In genomic region chr13:56351401-56351735, GRCm38 (mm10) we compare ENCODE assay signal across 17 mouse cellular contexts. TPM values are rescaled to one million over a fixed set of nuclear protein-coding genes. Genes with fewer than 3 reads are reported as not detected.
DNase-seq lines count a peak whose midpoint lies in the region; ATAC-seq lines count a peak whose summit lies in the region.
"Had no signal": no experiment of that assay in that cellular context is flagged by ENCODE, and none has a peak within 500 bp of the region (broad histone marks: within the 10 kb centered on the region; RNA-seq: fewer than 3 reads in every experiment).

No protein-coding gene starts in this region.

- no peaks in the 10 kb centered on the region for H3K9me3 ChIP-seq in heart, embryonic 16.5 days (replicated peaks; ENCODE audit: control insufficient read depth, low read length)
- no peaks in the 10 kb centered on the region for H3K9me3 ChIP-seq in lung, embryonic 15.5 days
- H3K9me3 ChIP-seq in limb, embryonic 13.5 days = no peaks in the 10 kb centered on the region
- no peaks in the 10 kb centered on the region for H3K9me3 ChIP-seq in midbrain, embryonic 15.5 days
- H3K9me3 ChIP-seq: forebrain, embryonic 15.5 days; hindbrain, embryonic 15.5 days; liver, embryonic 15.5 days; neural tube, embryonic 12.5 days had no signal

- H3K4me1 ChIP-seq in heart, embryonic 16.5 days (ENCODE audit: control insufficient read depth, insufficient read depth, low read length) = peaks cover 13% of the 10 kb centered on the region
- H3K4me1 ChIP-seq in lung, embryonic 15.5 days = peaks cover 28% of the 10 kb centered on the region
- peaks cover 55% of the 10 kb centered on the region for H3K4me1 ChIP-seq in limb, embryonic 13.5 days
- no peaks in the 10 kb centered on the region for H3K4me1 ChIP-seq in midbrain, embryonic 15.5 days
- H3K4me1 ChIP-seq: hindbrain, embryonic 15.5 days; neural tube, embryonic 12.5 days had no signal

- H3K27me3 ChIP-seq in heart, embryonic 16.5 days (ENCODE audit: control insufficient read depth, insufficient read depth, low read length) = no peaks in the 10 kb centered on the region
- no peaks in the 10 kb centered on the region for H3K27me3 ChIP-seq in lung, embryonic 15.5 days
- H3K27me3 ChIP-seq in limb, embryonic 13.5 days = no peaks in the 10 kb centered on the region
- H3K27me3 ChIP-seq in midbrain, embryonic 15.5 days (replicated peaks) = no peaks in the 10 kb centered on the region
- H3K27me3 ChIP-seq: forebrain, embryonic 15.5 days; hindbrain, embryonic 15.5 days; liver, embryonic 15.5 days; neural tube, embryonic 12.5 days had no signal

- intact Hi-C loops in heart, postnatal 10 days (cut with DNase I) = no loop called here

- no peak for DNase-seq in heart, adult 9 months (ENCODE audit: low spot score in 2 of 2)
- DNase-seq in lung, postnatal 14 days = no peak
- DNase-seq in heart, postnatal 10 days = no peak
- DNase-seq: cerebellum, adult 11 months; thymus, postnatal 14 days had no signal

- H3K36me3 ChIP-seq in heart, embryonic 16.5 days (ENCODE audit: control insufficient read depth, insufficient read depth) = no peaks in the 10 kb centered on the region
- H3K36me3 ChIP-seq in lung, embryonic 15.5 days = no peaks in the 10 kb centered on the region
- H3K36me3 ChIP-seq in limb, embryonic 13.5 days = no peaks in the 10 kb centered on the region
- no peaks in the 10 kb centered on the region for H3K36me3 ChIP-seq in midbrain, embryonic 15.5 days (replicated peaks)
- H3K36me3 ChIP-seq: forebrain, embryonic 15.5 days; hindbrain, embryonic 15.5 days; liver, embryonic 15.5 days; neural tube, embryonic 12.5 days had no signal

- no peak overlapping the region for H3K9ac ChIP-seq in heart, embryonic 16.5 days (ENCODE audit: low read length)
- no peak overlapping the region for H3K9ac ChIP-seq in lung, embryonic 15.5 days
- no peak overlapping the region for H3K9ac ChIP-seq in limb, embryonic 13.5 days
- no peak overlapping the region for H3K9ac ChIP-seq in midbrain, embryonic 15.5 days
- H3K9ac ChIP-seq: forebrain, embryonic 15.5 days; hindbrain, embryonic 15.5 days; liver, embryonic 15.5 days; neural tube, embryonic 12.5 days had no signal

- peak overlapping the region; percentile 49 for H3K27ac ChIP-seq in heart, embryonic 16.5 days (ENCODE audit: low read length)
- H3K27ac ChIP-seq in lung, embryonic 15.5 days = peak overlapping the region; percentile 74
- H3K27ac ChIP-seq in limb, embryonic 13.5 days = peak overlapping the region; percentile 94
- H3K27ac ChIP-seq in midbrain, embryonic 15.5 days = no peak overlapping the region
- H3K27ac ChIP-seq: forebrain, embryonic 15.5 days; hindbrain, embryonic 15.5 days; liver, embryonic 15.5 days; neural tube, embryonic 12.5 days had no signal

- no peak overlapping the region for H3K4me2 ChIP-seq in heart, embryonic 16.5 days (ENCODE audit: low read depth, low read length)
- H3K4me2 ChIP-seq in lung, embryonic 15.5 days = no peak overlapping the region
- H3K4me2 ChIP-seq in limb, embryonic 13.5 days (replicated peaks) = 0 out of 2 replicates have a peak overlapping the region, but pooled peaks have one; percentile 15
- H3K4me2 ChIP-seq in midbrain, embryonic 15.5 days = no peak overlapping the region
- H3K4me2 ChIP-seq: forebrain, embryonic 15.5 days; hindbrain, embryonic 15.5 days; liver, embryonic 15.5 days; neural tube, embryonic 12.5 days had no signal

- 68% methylated on average over 5 of the region's 5 CpGs for WGBS in heart, embryonic 16.5 days
- 37% methylated on average over 5 of the region's 5 CpGs for WGBS in lung, embryonic 15.5 days
- 22% methylated on average over 5 of the region's 5 CpGs for WGBS in limb, embryonic 13.5 days
- 84% methylated on average over 5 of the region's 5 CpGs for WGBS in midbrain, embryonic 15.5 days

- no peak for ATAC-seq in heart, embryonic 16.5 days (replicated peaks; ENCODE audit: extremely low read depth, insufficient read depth, low FRiP score)
- peak; percentile 33; the same call in 1 of the 2 replicates for ATAC-seq in lung, embryonic 15.5 days (ENCODE audit: borderline replicate concordance, extremely low read depth, low FRiP score, low TSS enrichment)
- peak; percentile 57; the same call in 1 of the 2 replicates for ATAC-seq in limb, embryonic 13.5 days (ENCODE audit: low FRiP score, low read depth)
- ATAC-seq in monocyte, adult 5-6 weeks (replicated peaks; ENCODE audit: insufficient number of reproducible peaks, low FRiP score, low TSS enrichment, poor library complexity, severe bottlenecking) = no peak
- no peak for ATAC-seq in midbrain, embryonic 15.5 days (replicated peaks)
- ATAC-seq: activated CD4-positive, CD25-positive, alpha-beta regulatory T cell, adult 4 months; forebrain, embryonic 15.5 days; midbrain, embryonic 16.5 days had no signal

- no peak overlapping the region for H3K4me3 ChIP-seq in heart, embryonic 16.5 days (ENCODE audit: low read length)
- no peak overlapping the region for H3K4me3 ChIP-seq in lung, embryonic 15.5 days
- H3K4me3 ChIP-seq in limb, embryonic 13.5 days = no peak overlapping the region
- no peak overlapping the region for H3K4me3 ChIP-seq in midbrain, embryonic 15.5 days
- H3K4me3 ChIP-seq: forebrain, embryonic 15.5 days; hindbrain, embryonic 15.5 days; liver, embryonic 15.5 days; neural tube, embryonic 12.5 days had no signal

RNA-seq across cellular contexts. Expression of gene Cxcl14, which starts 55.0 kb away (rescaled TPM):
- 0.54 and 1.9 TPM in 2 replicates for polyA plus RNA-seq in heart, embryonic 16.5 days (2015; fragmentation: Nextera tagmentation; extraction: Ambion mirVana)
- polyA plus RNA-seq in lung, embryonic 15.5 days (2015; fragmentation: Nextera tagmentation; extraction: Ambion mirVana) = 13.7 and 17.1 TPM in 2 replicates
- 497 and 573 TPM in 2 replicates for polyA plus RNA-seq in limb, embryonic 13.5 days (2015; fragmentation: Nextera tagmentation; extraction: Ambion mirVana)
- not detected in 3 replicates for total RNA-seq in monocyte, adult 5-6 weeks (2017)
- polyA plus RNA-seq in midbrain, embryonic 15.5 days (2015; fragmentation: Nextera tagmentation; extraction: Ambion mirVana) = 16.4 and 22.7 TPM in 2 replicates
- under 1 TPM; 0.17 to 0.96 TPM for total RNA-seq in heart, postnatal 10 days (2021)
- total RNA-seq: granulocyte monocyte progenitor cell, adult 5-6 weeks had no signal
- polyA plus RNA-seq: activated CD4-positive, CD25-positive, alpha-beta regulatory T cell, adult 4 months had no signal

Comparison
In these comparisons a context has a peak if more than half of its experiments do, and no peak if none do; other contexts are left out.
1. ATAC-seq: peak in lung, embryonic 15.5 days (single experiment) and limb, embryonic 13.5 days (single experiment); none in heart, embryonic 16.5 days (single experiment), monocyte, adult 5-6 weeks (single experiment) and midbrain, embryonic 15.5 days (single experiment).
2. RNA of gene Cxcl14, which starts 55.0 kb away (polyA plus RNA-seq): 497 to 573 TPM in limb, embryonic 13.5 days; 16.4 to 22.7 TPM in midbrain, embryonic 15.5 days, 13.7 to 17.1 TPM in lung, embryonic 15.5 days and 0.54 to 1.9 TPM in heart, embryonic 16.5 days; every median in the first group is over 10 times any median in the second.